Mouse (Mus musculus): ENCODE measurements around the gene Bysl.

GRCm38 (mm10) chr17:47609182-47609581, 2.1 kb downstream of the Bysl start:
- TF ChIP-seq GATA1 (IDR thresholded peaks at IDR 0.05; ENCODE audit: low read length): no peak
- no peak for TF ChIP-seq TAL1 (IDR thresholded peaks at IDR 0.05; ENCODE audit: low read length)
